In genomic region chr5:148809055-148809454, GRCm38 (mm10) we compare ENCODE assay signal across 10 mouse cellular contexts.
DNase-seq lines count a peak whose midpoint lies in the region; ATAC-seq and TF ChIP-seq lines count a peak whose summit lies in the region.
"Had no signal": no experiment of that assay in that cellular context is flagged by ENCODE, and none has a peak within 500 bp of the region (broad histone marks: within the 10 kb centered on the region; RNA-seq: fewer than 3 reads in every experiment).

No protein-coding gene starts in this region.

- H3K4me1 ChIP-seq in forebrain, postnatal 0 days (ENCODE audit: insufficient read depth), result no peaks in the 10 kb centered on the region
- H3K4me1 ChIP-seq in forebrain, embryonic 12.5 days, result no peaks in the 10 kb centered on the region
- peaks cover 11% of the 10 kb centered on the region for H3K4me1 ChIP-seq in limb, embryonic 12.5 days (replicated peaks)
- H3K4me1 ChIP-seq in limb, embryonic 10.5 days, result peaks cover 18% of the 10 kb centered on the region
- peaks cover 3% of the 10 kb centered on the region; the same call in 1 of the 2 replicates for H3K4me1 ChIP-seq in hindbrain, embryonic 16.5 days (ENCODE audit: control insufficient read depth, insufficient read depth, low read depth, low read length)
- H3K4me1 ChIP-seq in midbrain, embryonic 15.5 days, result peaks cover 5% of the 10 kb centered on the region; the same call in 1 of the 2 replicates

- H3K27me3 ChIP-seq in forebrain, postnatal 0 days (ENCODE audit: insufficient read depth, low read length), result no peaks in the 10 kb centered on the region
- H3K27me3 ChIP-seq in forebrain, embryonic 12.5 days, result peaks cover 27% of the 10 kb centered on the region
- H3K27me3 ChIP-seq in limb, embryonic 12.5 days, result peaks cover 22% of the 10 kb centered on the region
- H3K27me3 ChIP-seq in limb, embryonic 10.5 days (ENCODE audit: low read depth, poor library complexity, severe bottlenecking), result peaks cover 32% of the 10 kb centered on the region
- H3K27me3 ChIP-seq in hindbrain, embryonic 16.5 days (replicated peaks; ENCODE audit: control insufficient read depth, insufficient read depth, low read length), result no peaks in the 10 kb centered on the region
- H3K27me3 ChIP-seq in midbrain, embryonic 15.5 days (replicated peaks), result 0 out of 2 replicates have a peak, but pooled peaks cover 8% of the 10 kb centered on the region
- H3K27me3 ChIP-seq: Patski had no signal

- H3K36me3 ChIP-seq in forebrain, postnatal 0 days (ENCODE audit: insufficient read depth), result no peaks in the 10 kb centered on the region
- no peaks in the 10 kb centered on the region for H3K36me3 ChIP-seq in forebrain, embryonic 12.5 days (replicated peaks)
- no peaks in the 10 kb centered on the region for H3K36me3 ChIP-seq in limb, embryonic 12.5 days
- no peaks in the 10 kb centered on the region for H3K36me3 ChIP-seq in limb, embryonic 10.5 days
- no peaks in the 10 kb centered on the region for H3K36me3 ChIP-seq in hindbrain, embryonic 16.5 days (ENCODE audit: control insufficient read depth, insufficient read depth, low read length)
- no peaks in the 10 kb centered on the region for H3K36me3 ChIP-seq in midbrain, embryonic 15.5 days (replicated peaks)

- H3K4me3 ChIP-seq in forebrain, postnatal 0 days (ENCODE audit: low read depth, low read length), result no peak overlapping the region
- no peak overlapping the region for H3K4me3 ChIP-seq in forebrain, embryonic 12.5 days (replicated peaks)
- no peak overlapping the region for H3K4me3 ChIP-seq in limb, embryonic 12.5 days (replicated peaks)
- no peak overlapping the region for H3K4me3 ChIP-seq in limb, embryonic 10.5 days
- H3K4me3 ChIP-seq in hindbrain, embryonic 16.5 days (ENCODE audit: low read length), result no peak overlapping the region
- H3K4me3 ChIP-seq in midbrain, embryonic 15.5 days, result no peak overlapping the region; the same call in 1 of the 2 replicates
- H3K4me3 ChIP-seq: megakaryocyte, embryonic 14.5 days had no signal

- ATAC-seq in forebrain, postnatal 0 days, result 0 out of 2 replicates have a peak, but pooled peaks have one; percentile 14
- ATAC-seq in forebrain, embryonic 12.5 days (ENCODE audit: low FRiP score), result no peak
- ATAC-seq in limb, embryonic 12.5 days (ENCODE audit: insufficient number of reproducible peaks, insufficient read depth, low FRiP score, low TSS enrichment, low read depth), result peak; percentile 43; the same call in 1 of the 2 replicates
- peak; percentile 26 for ATAC-seq in hindbrain, embryonic 16.5 days
- peak; percentile 44 for ATAC-seq in midbrain, embryonic 15.5 days (replicated peaks)

- H3K9ac ChIP-seq in forebrain, postnatal 0 days, result peak overlapping the region; percentile 35; the same call in 1 of the 2 replicates
- H3K9ac ChIP-seq in forebrain, embryonic 12.5 days, result no peak overlapping the region
- H3K9ac ChIP-seq in limb, embryonic 12.5 days (replicated peaks), result no peak overlapping the region
- H3K9ac ChIP-seq in hindbrain, embryonic 16.5 days (ENCODE audit: low read depth, low read length), result peak overlapping the region; percentile 35; the same call in 1 of the 2 replicates
- no peak overlapping the region for H3K9ac ChIP-seq in midbrain, embryonic 15.5 days

- no peak for TF ChIP-seq CTCF in forebrain, postnatal 0 days (IDR thresholded peaks at IDR 0.05; ENCODE audit: low read depth)

- no peaks in the 10 kb centered on the region for H3K9me3 ChIP-seq in forebrain, postnatal 0 days (ENCODE audit: low read length)
- no peaks in the 10 kb centered on the region for H3K9me3 ChIP-seq in forebrain, embryonic 12.5 days
- H3K9me3 ChIP-seq in limb, embryonic 12.5 days, result peaks cover 9% of the 10 kb centered on the region
- H3K9me3 ChIP-seq in limb, embryonic 10.5 days (replicated peaks), result no peaks in the 10 kb centered on the region
- no peaks in the 10 kb centered on the region for H3K9me3 ChIP-seq in hindbrain, embryonic 16.5 days (ENCODE audit: control insufficient read depth, low read length)
- no peaks in the 10 kb centered on the region for H3K9me3 ChIP-seq in midbrain, embryonic 15.5 days

- no peak overlapping the region for H3K27ac ChIP-seq in forebrain, postnatal 0 days (ENCODE audit: low read depth, low read length)
- no peak overlapping the region for H3K27ac ChIP-seq in forebrain, embryonic 12.5 days
- H3K27ac ChIP-seq in limb, embryonic 12.5 days, result no peak overlapping the region
- no peak overlapping the region for H3K27ac ChIP-seq in limb, embryonic 10.5 days
- H3K27ac ChIP-seq in hindbrain, embryonic 16.5 days (ENCODE audit: low read depth, low read length), result no peak overlapping the region
- H3K27ac ChIP-seq in midbrain, embryonic 15.5 days, result no peak overlapping the region

- H3K4me2 ChIP-seq in forebrain, postnatal 0 days (ENCODE audit: low read depth), result peak overlapping the region; percentile 39
- H3K4me2 ChIP-seq in forebrain, embryonic 12.5 days, result no peak overlapping the region
- H3K4me2 ChIP-seq in limb, embryonic 12.5 days, result peak overlapping the region; percentile 35
- H3K4me2 ChIP-seq in hindbrain, embryonic 16.5 days (ENCODE audit: low read length), result peak overlapping the region; percentile 43
- H3K4me2 ChIP-seq in midbrain, embryonic 15.5 days, result peak overlapping the region; percentile 39

- no peak for DNase-seq in forebrain, postnatal 0 days
- no peak for DNase-seq in limb, embryonic 10.5 days (ENCODE audit: low spot score)
- no peak for DNase-seq in left cerebral cortex, adult 18-20 months (ENCODE audit: low spot score in 2 of 2)
- DNase-seq in frontal cortex, adult 2 months (ENCODE audit: extremely low spot score in 1 of 2, low spot score in 1 of 2), result no peak

- WGBS in forebrain, postnatal 0 days, result 18% methylated on average over 10 of the region's 10 CpGs
- WGBS in forebrain, embryonic 12.5 days, result 25% methylated on average over 10 of the region's 10 CpGs
- WGBS in limb, embryonic 12.5 days, result 22% methylated on average over 10 of the region's 10 CpGs
- WGBS in limb, embryonic 10.5 days, result 26% methylated on average over 10 of the region's 10 CpGs
- 20% methylated on average over 10 of the region's 10 CpGs for WGBS in hindbrain, embryonic 16.5 days
- WGBS in midbrain, embryonic 15.5 days, result 23% methylated on average over 10 of the region's 10 CpGs

Comparison
In these comparisons a context has a peak if more than half of its experiments do, and no peak if none do; other contexts are left out.
1. H3K9ac ChIP-seq: peak in forebrain, postnatal 0 days (single experiment) and hindbrain, embryonic 16.5 days (single experiment); none in forebrain, embryonic 12.5 days (single experiment), limb, embryonic 12.5 days (single experiment) and midbrain, embryonic 15.5 days (single experiment).